Mouse (Mus musculus) heart, adult 18-20 months (tissue): ENCODE measurements at regions not wholly inside any gene's neighbourhood (a gene's known extent, or its start where the extent isn't known, plus 50 kb on each side); places are given as distances from the start of the nearest gene placed in this dataset.

Source experiments
- DNase-seq, 2 experiments: peaks; one replicate each; pipeline ENCODE4 v3.0.0; 2021 to 2022; ENCODE audit warnings: mixed read lengths in 1 of 2

GRCm38 (mm10) chr12:27597878-27598277 lies 255.5 kb upstream of the Sox11 start:
- DNase-seq, result no peak

- DNase-seq, result no peak
These were observed 254.9 kb upstream of the Sox11 start for GRCm38 (mm10) chr12:27597322-27597721.

GRCm38 (mm10) chr12:27595576-27595975 lies 253.2 kb upstream of the Sox11 start:
- no peak for DNase-seq

GRCm38 (mm10) chr12:27593436-27593835 lies 251.1 kb upstream of the Sox11 start:
- DNase-seq, result no peak

GRCm38 (mm10) chr12:27576109-27576700 lies 233.8 kb upstream of the Sox11 start:
- no peak for DNase-seq

GRCm38 (mm10) chr12:27575629-27576028 lies 233.3 kb upstream of the Sox11 start:
- no peak for DNase-seq

GRCm38 (mm10) chr12:27567250-27567649 lies 224.9 kb upstream of the Sox11 start:
- DNase-seq, result no peak

- DNase-seq, result no peak
These were observed 223.7 kb upstream of the Sox11 start for GRCm38 (mm10) chr12:27565965-27566507.

GRCm38 (mm10) chr12:27564641-27565306 lies 222.4 kb upstream of the Sox11 start:
- no peak for DNase-seq

- DNase-seq, result no peak
These were observed 221.5 kb upstream of the Sox11 start for GRCm38 (mm10) chr12:27563900-27564299.

- no peak for DNase-seq
These were observed 210.4 kb upstream of the Sox11 start for GRCm38 (mm10) chr12:27552809-27553208.

- no peak for DNase-seq
These were observed 195.8 kb upstream of the Sox11 start for GRCm38 (mm10) chr12:27538210-27538609.

GRCm38 (mm10) chr12:27537507-27537906 lies 195.1 kb upstream of the Sox11 start:
- no peak for DNase-seq

GRCm38 (mm10) chr12:27537017-27537416 lies 194.6 kb upstream of the Sox11 start:
- DNase-seq, result no peak

- DNase-seq, result no peak
These were observed 183.2 kb upstream of the Sox11 start for GRCm38 (mm10) chr12:27525604-27526003.

GRCm38 (mm10) chr12:27513253-27513652 lies 170.9 kb upstream of the Sox11 start:
- no peak for DNase-seq

- no peak for DNase-seq
These were observed 165.8 kb upstream of the Sox11 start for GRCm38 (mm10) chr12:27508226-27508560.

- DNase-seq, result no peak
These were observed 165.3 kb upstream of the Sox11 start for GRCm38 (mm10) chr12:27507523-27508225.

GRCm38 (mm10) chr12:27502716-27503486 lies 160.5 kb upstream of the Sox11 start:
- peak; percentile 3 to 5 for DNase-seq

GRCm38 (mm10) chr12:27500516-27500915 lies 158.1 kb upstream of the Sox11 start:
- DNase-seq, result no peak

GRCm38 (mm10) chr12:27499276-27499675 lies 156.9 kb upstream of the Sox11 start:
- no peak for DNase-seq

GRCm38 (mm10) chr12:27496826-27497557 lies 154.6 kb upstream of the Sox11 start:
- no peak for DNase-seq
